Mouse (Mus musculus): ENCODE data around the gene Fcamr.

DNA sequence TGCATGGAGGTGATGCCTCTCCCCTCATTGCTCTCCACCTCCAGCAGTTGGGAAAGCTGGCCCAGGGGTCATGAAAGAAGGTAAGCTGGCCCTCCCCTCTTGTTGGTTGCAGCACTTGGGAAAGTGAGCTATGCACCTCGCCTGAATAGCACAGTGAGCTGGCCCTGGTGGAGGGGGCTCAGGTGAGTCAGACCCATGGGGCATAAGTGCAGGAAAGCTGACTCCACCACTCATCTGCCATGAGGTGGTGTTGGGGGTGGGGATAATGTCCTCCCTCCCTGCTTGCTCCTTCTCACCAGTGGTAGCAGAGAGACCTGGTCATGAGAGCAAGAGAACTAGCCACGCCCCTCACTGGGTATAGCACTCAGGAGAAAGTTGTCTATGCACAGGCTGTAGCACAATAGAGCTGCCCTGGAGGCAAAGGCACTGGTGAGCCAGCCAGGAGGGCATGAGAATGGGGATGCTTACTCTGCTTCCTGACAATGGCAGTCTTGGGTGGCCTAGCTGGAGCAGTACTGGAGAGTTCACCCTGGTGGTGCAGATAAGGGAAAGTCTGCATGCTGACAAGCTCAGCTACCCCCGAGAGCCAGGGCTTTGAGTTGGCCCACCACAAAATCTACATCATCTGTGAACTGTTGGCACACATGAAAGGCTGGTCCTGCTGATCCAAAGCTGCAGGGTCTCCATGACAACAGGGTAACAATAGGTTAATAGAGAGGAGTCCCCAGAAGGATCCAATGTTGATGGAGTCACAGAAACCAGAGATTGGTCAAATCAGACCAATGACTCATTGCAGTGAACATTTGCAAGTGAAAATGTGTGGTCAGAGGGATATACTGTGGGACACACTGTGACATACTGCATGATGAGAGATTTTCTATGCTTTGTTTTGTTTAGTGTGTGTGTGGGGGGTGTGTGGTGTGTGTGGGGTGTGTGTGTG lies 10.9 kb upstream of the Fcamr start:
- no peak for TF ChIP-seq CTCF (IDR thresholded peaks at IDR 0.05; ENCODE audit: low read depth, low read length)
- no peak for TF ChIP-seq TAL1 (conservative IDR thresholded peaks at IDR 0.05; ENCODE audit: low read depth, low read length)
- no peak for TF ChIP-seq GATA1 (IDR thresholded peaks at IDR 0.05; ENCODE audit: borderline replicate concordance, low read length)
